Mouse (Mus musculus) liver, embryonic 18 days (tissue): Measurements from ENCODE around the gene Gm5615. TPM values are rescaled to one million over a fixed set of nuclear protein-coding genes. Genes with fewer than 3 reads are reported as not detected.

ENCODE experiments used
- polyA plus RNA-seq: library from polyadenylated mRNA; depleted of rRNA; stranded (reverse); fragments of >200 nt; gene quantifications from 2 replicates; pipeline ENCODE4 v1.2.3, GENCODE M21; 2012; rRNA removed

Gene Gm5615
- polyA plus RNA-seq = not detected in 2 replicates

GRCm38 (mm10) chr9:36541863-36542262, at the start of gene Gm5615:
Gene Gm5615 (minus strand): TSS chr9:36541963.

GRCm38 (mm10) chr9:36582535-36582934, 40.8 kb upstream of the Gm5615 start, which contains the start of gene Gm17689:
Gene Gm17689 (minus strand): TSS chr9:36582635.

Other genes starting within 250 kb of the Gm5615 start
- not detected in 2 replicates for gene Gm7257, start 110.1 kb downstream of the Gm5615 start, polyA plus RNA-seq
- not detected in 2 replicates for gene Gm9513, start 66.3 kb downstream of the Gm5615 start, polyA plus RNA-seq
- not detected in 2 replicates for gene Gm17689, start 40.7 kb upstream of the Gm5615 start, polyA plus RNA-seq
- not detected in 2 replicates for gene A630095E13Rik, start 101.4 kb upstream of the Gm5615 start, polyA plus RNA-seq
- gene Acrv1, start 151.3 kb upstream of the Gm5615 start, polyA plus RNA-seq = not detected in 2 replicates
- gene Chek1, start 185.1 kb upstream of the Gm5615 start, polyA plus RNA-seq = 4.3 and 4.6 TPM in 2 replicates
- gene Stt3a, start 225.7 kb upstream of the Gm5615 start, polyA plus RNA-seq = 123 and 129 TPM in 2 replicates